In genomic region chr17:29360761-29361221, GRCm38 (mm10) we compare ENCODE assay signal across 8 mouse cellular contexts. TPM values are rescaled to one million over a fixed set of nuclear protein-coding genes. Genes with fewer than 3 reads are reported as not detected.
A peak's percentile ranks its signal among the peaks of the same experiment; 100 is the strongest.
DNase-seq lines count a peak whose midpoint lies in the region; ATAC-seq and TF ChIP-seq lines count a peak whose summit lies in the region.

Fgd2 (plus strand) TSS chr17:29360914.

- no peaks in the 10 kb centered on the region for H3K9me3 ChIP-seq in liver, postnatal 0 days (ENCODE audit: low read length)
- no peaks in the 10 kb centered on the region for H3K9me3 ChIP-seq in stomach, postnatal 0 days (ENCODE audit: control insufficient read depth, low read length)

- no peaks in the 10 kb centered on the region for H3K27me3 ChIP-seq in liver, postnatal 0 days (ENCODE audit: insufficient read depth, low read length)
- H3K27me3 ChIP-seq in stomach, postnatal 0 days (ENCODE audit: control insufficient read depth, insufficient read depth, low read length): no peaks in the 10 kb centered on the region

- WGBS in liver, postnatal 0 days (ENCODE audit: insufficient replicate concordance): 10% methylated on average over 5 of the region's 5 CpGs
- 20% methylated on average over 5 of the region's 5 CpGs for WGBS in stomach, postnatal 0 days

- no peaks in the 10 kb centered on the region for H3K36me3 ChIP-seq in liver, postnatal 0 days (replicated peaks; ENCODE audit: insufficient read depth, low read length)
- H3K36me3 ChIP-seq in stomach, postnatal 0 days (ENCODE audit: control insufficient read depth, insufficient read depth, low read length): no peaks in the 10 kb centered on the region

- H3K27ac ChIP-seq in liver, postnatal 0 days (ENCODE audit: low read depth): peak within 1 kb of the TSS; percentile 36; the same call in 1 of the 2 replicates
- no peak within 1 kb of the TSS for H3K27ac ChIP-seq in stomach, postnatal 0 days (replicated peaks)

- no peak for DNase-seq in frontal cortex, adult 2 months (ENCODE audit: extremely low spot score in 1 of 2, low spot score in 1 of 2)
- no peak for DNase-seq in frontal cortex, postnatal 25 days (ENCODE audit: low spot score in 2 of 2)
- peak; percentile 92 for DNase-seq in A20 (ENCODE audit: low read depth, low spot score)
- DNase-seq in liver, postnatal 0 days: no peak
- DNase-seq in stomach, postnatal 0 days (ENCODE audit: low spot score): no peak
- no peak for DNase-seq in urinary bladder, postnatal 4 days (ENCODE audit: low spot score in 2 of 2)

- H3K4me1 ChIP-seq in liver, postnatal 0 days (ENCODE audit: insufficient read depth): peaks cover 21% of the 10 kb centered on the region
- peaks cover 5% of the 10 kb centered on the region; the same call in 1 of the 2 replicates for H3K4me1 ChIP-seq in stomach, postnatal 0 days (replicated peaks; ENCODE audit: control insufficient read depth, insufficient read depth)

- peak within 1 kb of the TSS; percentile 22 for H3K4me3 ChIP-seq in liver, postnatal 0 days (ENCODE audit: low read depth, low read length)
- no peak within 1 kb of the TSS for H3K4me3 ChIP-seq in stomach, postnatal 0 days (ENCODE audit: low read depth, low read length)

- peak within 1 kb of the TSS; percentile 6; the same call in 1 of the 2 replicates for H3K9ac ChIP-seq in liver, postnatal 0 days (replicated peaks)
- H3K9ac ChIP-seq in stomach, postnatal 0 days (ENCODE audit: low read length): no peak within 1 kb of the TSS

- peak within 1 kb of the TSS; percentile 47 for H3K4me2 ChIP-seq in liver, postnatal 0 days (ENCODE audit: low read depth, low read length)
- H3K4me2 ChIP-seq in stomach, postnatal 0 days (replicated peaks; ENCODE audit: low read depth): no peak within 1 kb of the TSS

- no peak for TF ChIP-seq EP300 in liver, postnatal 0 days (IDR thresholded peaks at IDR 0.05; ENCODE audit: low read depth)
- TF ChIP-seq EP300 in stomach, postnatal 0 days (optimal IDR thresholded peaks at IDR 0.05): no peak

- TF ChIP-seq CTCF in liver, postnatal 0 days (IDR thresholded peaks at IDR 0.05; ENCODE audit: low read depth): peak; percentile 40
- peak; percentile 39; the same call in 1 of the 2 replicates for TF ChIP-seq CTCF in stomach, postnatal 0 days (IDR thresholded peaks at IDR 0.05; ENCODE audit: low read depth)

- peak; percentile 84 for ATAC-seq in granulocyte monocyte progenitor cell, adult 5-6 weeks (replicated peaks; ENCODE audit: poor library complexity, severe bottlenecking)
- ATAC-seq in liver, postnatal 0 days: peak; percentile 33; the same call in 1 of the 2 replicates
- no peak for ATAC-seq in stomach, postnatal 0 days (ENCODE audit: low FRiP score, low TSS enrichment)
- ATAC-seq in frontal cortex, adult (ENCODE audit: low TSS enrichment): no peak

RNA-seq across cellular contexts. Expression of gene Fgd2, which starts in this region (rescaled TPM):
- 11.0 and 14.7 TPM in 2 replicates for polyA plus RNA-seq in frontal cortex, adult 2 months (2012; rRNA removed)
- total RNA-seq in granulocyte monocyte progenitor cell, adult 5-6 weeks (2014; fragmentation: Nextera tagmentation): 42.8 and 70.9 TPM in 2 replicates
- total RNA-seq in granulocyte monocyte progenitor cell, adult 5-6 weeks (2017): 23.6 and 30.5 TPM in 2 replicates
- polyA plus RNA-seq in liver, postnatal 0 days (2015; fragmentation: Nextera tagmentation; extraction: Ambion mirVana): 6.3 and 8.9 TPM in 2 replicates
- 5.9 and 8.2 TPM in 2 replicates for polyA plus RNA-seq in stomach, postnatal 0 days (2015; fragmentation: Nextera tagmentation; extraction: Ambion mirVana)

Comparison
In these comparisons a context has a peak if more than half of its experiments do, and no peak if none do; other contexts are left out.
1. ATAC-seq: peak in granulocyte monocyte progenitor cell, adult 5-6 weeks (single experiment) and liver, postnatal 0 days (single experiment); none in stomach, postnatal 0 days (single experiment) and frontal cortex, adult (single experiment).